Mouse (Mus musculus) right cerebral cortex, adult 2 months (tissue): Measurements from ENCODE around the gene Tmtc2.
A peak's percentile ranks its signal among the peaks of the same experiment; 100 is the strongest.

Experiments
- DNase-seq, 2 experiments: peaks; one replicate each; pipeline ENCODE4 v3.0.0; 2021 to 2022; ENCODE audit warnings: low spot score in 2 of 2

The Tmtc2 gene

DNA sequence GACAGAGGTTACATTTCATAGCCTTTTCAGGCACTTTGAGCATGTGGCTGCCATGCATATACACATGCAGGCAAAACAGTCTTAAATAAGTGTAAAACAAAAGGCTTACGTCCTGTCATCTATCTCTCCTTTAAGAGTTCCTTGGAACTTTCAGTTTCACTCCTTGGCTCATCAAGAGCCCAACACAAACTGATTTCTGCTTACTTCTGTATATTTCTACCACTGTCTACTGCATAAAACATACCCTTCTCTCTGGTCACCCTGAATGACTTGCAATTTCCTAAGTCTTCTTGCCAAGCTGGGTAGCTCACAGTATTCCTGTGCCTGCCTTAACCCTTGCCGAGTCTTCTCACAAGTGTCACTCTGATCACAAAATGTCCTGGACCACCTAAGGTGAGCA lies 26.2 kb downstream of the Tmtc2 start:
- no peak for DNase-seq

DNA sequence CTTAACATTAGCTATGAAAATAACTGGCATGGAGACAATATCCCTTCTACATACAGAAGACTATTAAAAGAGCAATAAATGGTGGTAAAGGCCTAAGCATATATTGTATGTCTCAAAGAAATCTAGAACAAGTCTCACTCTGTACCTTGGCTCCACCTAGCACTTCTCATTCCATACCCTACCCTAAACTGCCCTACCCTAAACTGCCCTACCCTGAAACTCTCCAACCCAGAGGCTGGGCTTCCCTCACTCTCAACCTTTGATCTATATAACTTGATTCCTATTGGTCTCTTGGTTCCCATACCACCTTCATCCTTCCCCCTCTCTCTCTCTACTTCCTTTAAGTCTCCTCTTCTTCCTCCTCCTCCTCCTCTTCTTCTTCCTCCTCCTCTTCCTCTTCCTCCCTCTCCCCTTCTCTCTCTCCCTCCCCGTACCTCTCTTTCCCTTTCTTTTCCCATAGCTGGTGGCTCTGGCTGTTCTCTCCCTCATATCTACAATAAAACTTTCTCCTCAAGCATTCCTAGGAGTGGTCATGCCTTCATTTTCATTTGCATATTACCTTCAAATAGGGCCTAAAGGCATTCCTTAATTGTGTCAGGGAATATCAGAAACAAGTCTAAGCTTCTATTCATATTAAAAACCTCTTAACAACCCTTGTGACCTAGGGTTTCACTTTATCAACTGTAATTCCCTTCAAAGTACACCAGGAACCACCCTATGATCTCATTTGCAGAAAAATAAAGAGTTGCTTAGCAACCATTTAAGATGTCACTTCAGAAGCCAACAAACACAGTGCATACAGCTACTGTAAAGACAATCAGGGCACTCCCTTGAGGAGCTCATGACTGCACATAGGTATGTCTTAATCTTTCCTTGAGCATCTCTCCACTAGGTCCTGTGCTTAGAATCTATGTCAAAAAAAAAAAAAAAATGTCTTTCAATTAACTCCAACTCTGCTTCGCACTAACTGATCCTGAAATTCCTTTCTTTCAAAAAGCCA lies 29.9 kb downstream of the Tmtc2 start:
- no peak for DNase-seq

- no peak for DNase-seq
Measured at GRCm38 (mm10) chr10:105542081-105542480, 32.2 kb downstream of the Tmtc2 start.

- DNase-seq = no peak
Measured at GRCm38 (mm10) chr10:105539697-105540096, 34.6 kb downstream of the Tmtc2 start.

DNA sequence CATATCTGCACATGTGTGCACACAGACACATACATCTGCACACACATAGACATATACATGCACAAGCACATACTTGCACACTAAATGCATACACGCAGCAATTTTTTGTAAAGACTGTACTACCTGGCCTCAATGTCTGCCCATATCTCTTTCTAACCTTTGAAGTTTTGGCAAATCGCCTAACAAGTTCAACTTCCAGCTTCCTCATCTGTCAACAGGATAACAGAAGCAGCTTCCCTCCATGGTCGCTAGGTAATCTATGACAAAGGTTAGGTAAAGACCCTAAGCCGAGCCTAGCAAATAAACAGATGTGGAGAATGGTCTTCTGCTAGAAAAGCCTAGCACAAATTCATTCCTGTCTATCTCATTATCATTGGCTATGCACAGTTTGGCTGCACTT lies 37.3 kb downstream of the Tmtc2 start:
- DNase-seq = no peak

DNA sequence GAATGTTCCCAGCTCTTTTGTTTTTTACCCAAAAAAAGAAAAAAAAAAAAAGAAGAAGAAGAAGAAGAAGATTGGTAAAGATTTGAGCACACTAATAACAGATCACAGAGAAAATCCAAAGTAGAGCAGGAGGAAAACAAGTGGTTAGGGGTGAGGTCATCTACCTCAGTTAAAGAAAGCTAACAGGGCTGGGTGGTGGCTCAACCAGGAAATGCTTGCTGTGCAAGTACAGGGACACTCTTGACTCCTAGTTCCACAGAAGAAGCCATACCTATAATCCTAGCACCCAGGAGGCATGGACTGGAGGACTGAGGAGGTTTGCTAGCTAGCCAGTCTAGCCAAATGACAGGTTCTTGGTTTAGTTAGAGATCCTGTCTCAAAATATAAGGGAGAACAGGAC lies 38.4 kb downstream of the Tmtc2 start:
- DNase-seq = no peak

DNA sequence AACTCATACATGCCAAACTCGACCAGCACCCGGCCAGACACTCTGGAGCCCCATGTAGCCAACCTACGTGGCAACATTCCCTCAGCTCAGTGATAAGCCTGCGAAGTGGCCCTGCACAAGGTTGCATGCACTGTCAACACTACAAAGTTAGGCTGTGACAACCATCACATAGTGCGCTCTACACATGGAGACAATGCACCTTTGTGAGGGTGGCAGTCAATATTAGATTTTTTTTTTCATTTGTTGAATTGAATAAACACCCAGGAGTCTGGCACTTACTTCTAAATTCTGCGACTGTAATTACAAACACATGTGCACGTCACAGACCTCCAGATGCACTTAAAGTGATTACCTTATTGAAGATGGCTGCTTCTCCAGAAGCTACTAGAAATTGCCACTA lies 41.5 kb downstream of the Tmtc2 start:
- no peak for DNase-seq

GRCm38 (mm10) chr10:105532019-105532525 lies 42.2 kb downstream of the Tmtc2 start:
- no peak for DNase-seq

DNA sequence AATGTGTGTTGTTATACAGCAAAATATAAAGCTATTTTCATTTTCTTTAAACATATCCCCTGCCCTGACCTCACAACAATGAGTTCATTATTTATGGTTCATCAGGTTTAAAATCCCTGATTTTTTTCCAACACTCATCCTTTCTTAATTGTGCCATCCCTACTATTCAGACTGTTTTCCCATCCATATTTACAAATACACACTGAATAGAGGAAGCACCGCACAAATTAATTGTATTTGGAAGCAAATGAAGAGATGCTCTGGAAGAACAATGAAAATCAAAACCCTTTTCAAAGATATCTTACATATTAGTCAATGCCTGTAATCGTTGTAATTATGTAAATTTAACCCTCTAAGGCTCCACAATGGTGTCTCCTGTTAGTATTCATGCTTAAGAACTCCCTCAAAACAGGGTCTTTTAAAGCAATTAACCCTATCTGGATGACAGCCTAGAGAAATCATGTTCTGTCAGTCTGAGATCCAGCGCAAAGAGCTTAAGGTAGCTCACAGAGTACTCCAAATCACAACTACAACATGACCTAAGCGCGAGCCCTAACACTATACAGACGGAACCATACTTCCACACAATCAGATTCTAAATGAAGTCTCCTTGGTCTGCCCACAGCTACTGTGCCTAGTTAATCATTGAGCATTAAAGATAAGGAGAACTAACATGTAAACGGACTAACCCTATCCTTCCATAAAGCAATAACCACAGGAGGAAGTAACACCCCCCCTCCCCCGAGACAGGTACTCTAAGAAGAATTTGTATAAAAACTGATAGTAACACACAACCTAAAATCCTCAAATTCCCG lies 43.0 kb downstream of the Tmtc2 start:
- no peak for DNase-seq

GRCm38 (mm10) chr10:105523405-105524088 lies 50.7 kb downstream of the Tmtc2 start:
- DNase-seq = peak; percentile 8 to 20

DNA sequence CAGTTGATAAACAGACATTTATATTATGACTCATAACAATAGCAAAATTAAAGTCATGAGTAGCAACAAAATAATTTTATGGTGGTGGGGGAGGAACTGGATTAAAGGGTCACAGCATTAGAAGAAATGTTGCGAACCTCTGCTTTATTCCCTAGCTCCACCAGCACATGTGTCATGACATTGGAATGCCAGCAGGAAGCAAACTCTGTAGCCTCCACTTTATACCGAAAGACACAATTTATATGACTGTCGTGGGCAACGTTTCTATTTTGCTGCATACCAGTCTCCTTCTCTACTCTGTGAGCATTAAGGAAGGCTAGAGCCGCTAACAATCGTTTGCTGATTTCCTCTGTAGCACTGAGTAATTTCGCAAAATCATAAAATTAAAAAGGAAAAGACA lies 51.8 kb downstream of the Tmtc2 start:
- DNase-seq = no peak

DNA sequence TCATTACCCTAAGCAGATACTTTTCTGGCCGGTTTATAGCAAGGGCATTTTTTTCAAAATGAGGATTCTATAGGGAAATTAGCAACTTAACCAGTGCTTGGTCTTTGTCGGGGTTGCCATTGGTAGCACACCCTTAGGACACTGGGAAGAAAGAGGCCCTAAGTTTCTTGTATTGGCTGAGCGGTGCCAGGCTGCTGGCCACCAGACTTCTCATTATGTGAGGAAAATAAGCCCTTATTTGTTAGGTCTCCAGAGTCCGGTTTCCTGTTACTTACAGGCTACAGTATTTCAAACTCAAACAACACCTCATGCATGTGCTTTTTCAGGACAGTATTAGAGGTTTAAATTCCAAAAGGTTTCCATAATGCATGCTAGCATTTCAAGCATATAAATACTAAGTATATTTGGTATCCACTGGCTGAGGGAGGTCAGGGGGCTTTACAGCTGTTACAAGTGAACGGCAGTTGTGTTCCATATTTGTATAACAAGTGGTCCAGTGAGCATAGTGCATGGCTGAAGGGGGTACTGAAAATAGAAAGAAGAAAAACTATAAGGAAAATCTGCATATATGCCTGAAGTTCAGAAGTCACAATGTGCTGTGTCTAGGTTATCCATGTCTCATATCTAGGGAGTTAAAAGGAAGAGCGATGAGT lies 55.0 kb downstream of the Tmtc2 start:
- no peak for DNase-seq

- DNase-seq = no peak
Measured at GRCm38 (mm10) chr10:105518144-105518543, 56.1 kb downstream of the Tmtc2 start.

DNA sequence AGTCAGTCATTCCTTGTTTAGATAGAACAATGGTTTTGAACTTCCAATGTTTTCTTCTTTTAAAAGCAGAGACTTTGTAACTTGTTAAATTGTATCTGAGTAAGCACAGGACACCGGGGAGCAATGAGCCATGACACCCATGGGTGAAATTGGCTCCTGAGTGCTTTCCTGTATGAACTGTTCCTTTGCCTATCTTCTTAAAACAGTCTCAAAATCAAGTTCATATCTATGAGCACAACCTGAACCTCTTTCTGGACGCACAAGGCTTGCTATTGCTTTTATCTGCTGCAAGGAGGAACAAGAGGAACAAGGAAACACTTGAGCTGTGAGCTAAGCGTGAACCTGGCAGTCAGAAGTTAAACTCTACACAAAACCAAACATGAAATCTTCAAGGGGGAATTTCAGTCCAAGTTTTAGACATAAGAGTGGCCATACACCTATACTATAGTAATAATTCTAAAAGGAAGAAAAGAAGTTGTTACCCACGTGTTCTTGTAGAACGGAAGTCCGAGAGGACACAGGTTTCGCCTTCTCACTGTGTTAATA lies 60.4 kb downstream of the Tmtc2 start:
- no peak for DNase-seq

DNA sequence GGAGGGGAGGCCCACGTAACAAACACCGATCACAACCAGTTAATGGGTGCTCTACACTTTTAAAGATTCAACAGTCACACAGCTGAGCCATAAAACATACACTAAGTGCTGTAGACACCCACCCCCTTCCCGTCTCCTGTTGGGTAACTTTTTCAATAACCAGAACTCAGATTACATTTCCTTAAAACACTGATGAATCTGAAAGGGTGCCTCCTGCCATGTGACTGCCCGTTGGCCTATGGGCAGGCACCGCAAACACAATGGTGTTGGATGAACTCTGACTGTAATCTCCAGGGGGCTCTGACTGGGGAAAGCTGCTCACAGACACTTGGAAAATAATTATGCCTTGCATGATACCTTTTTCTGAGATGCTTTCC lies 64.4 kb downstream of the Tmtc2 start:
- no peak for DNase-seq

GRCm38 (mm10) chr10:105509146-105509895 lies 64.9 kb downstream of the Tmtc2 start:
- no peak for DNase-seq

- no peak for DNase-seq
Measured at GRCm38 (mm10) chr10:105507982-105508786, 66.1 kb downstream of the Tmtc2 start.

DNA sequence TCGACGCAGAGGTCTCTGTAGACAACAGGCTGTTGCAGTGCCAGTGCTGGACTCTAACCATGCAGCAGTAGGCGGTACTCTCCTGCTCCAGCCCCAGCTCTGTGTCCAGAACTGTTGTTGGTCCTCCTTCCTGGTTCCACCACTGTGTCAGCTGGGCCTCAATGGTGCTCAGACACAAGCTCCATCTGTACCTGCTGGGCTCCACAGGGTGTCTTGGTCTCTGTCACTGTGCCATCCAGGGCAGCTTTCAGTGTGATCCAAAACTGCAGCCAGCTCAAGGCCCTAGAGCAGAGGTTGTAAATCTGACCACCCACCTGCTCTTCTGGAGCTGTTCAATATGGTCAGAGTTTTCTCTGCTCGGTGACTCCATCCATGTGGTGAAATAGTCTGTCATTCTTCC lies 68.2 kb downstream of the Tmtc2 start:
- no peak for DNase-seq

GRCm38 (mm10) chr10:105504472-105504871 lies 69.8 kb downstream of the Tmtc2 start:
- no peak for DNase-seq

GRCm38 (mm10) chr10:105501736-105502135 lies 72.5 kb downstream of the Tmtc2 start:
- DNase-seq = no peak
